Mouse (Mus musculus) midbrain, postnatal 0 days (tissue): ENCODE results near the gene Hrk. TPM values are rescaled to one million over a fixed set of nuclear protein-coding genes. Genes with fewer than 3 reads are reported as not detected.

ENCODE experiments used
- ATAC-seq: fragments of 200-750 bp; cut with Nextera tagmentation; 2 replicates; pipeline ENCODE4 v1.8.0; 2017; ENCODE audit warnings: moderate number of reproducible peaks, mild to moderate bottlenecking, moderate TSS enrichment, moderate library complexity; ENCODE audit not compliant: low FRiP score
- DNase-seq: peaks from one replicate; pipeline ENCODE4 v3.0.0-alpha.2; 2015; ENCODE audit warnings: low spot score
- H3K27ac ChIP-seq: fragments of 300-500 bp; sonication (generic); 2 replicates; pipeline ENCODE4 v1.5.1; 2014; ENCODE audit warnings: low read depth, mild to moderate bottlenecking, low read length, mixed read lengths
- H3K27me3 ChIP-seq: fragments of 300-500 bp; sonication (generic); 2 replicates; pipeline ENCODE4 v1.6.1; 2014; ENCODE audit warnings: low read length, control low read depth, mixed read lengths; ENCODE audit not compliant: insufficient read depth
- H3K36me3 ChIP-seq: fragments of 300-500 bp; sonication (generic); 2 replicates; pipeline ENCODE4 v1.6.1; 2014; ENCODE audit warnings: low read length, control low read depth, mixed read lengths; ENCODE audit not compliant: insufficient read depth
- H3K4me1 ChIP-seq: fragments of 300-500 bp; sonication (generic); 2 replicates; pipeline ENCODE4 v1.6.1; 2014; ENCODE audit warnings: mild to moderate bottlenecking, control low read depth, antibody characterized with exemption, low read length, mixed read lengths; ENCODE audit not compliant: insufficient read depth
- H3K4me2 ChIP-seq: fragments of 300-500 bp; sonication (generic); 2 replicates; pipeline ENCODE4 v1.6.1; 2014; ENCODE audit warnings: low read depth, mild to moderate bottlenecking, low read length, mixed read lengths; ENCODE audit not compliant: poor library complexity, severe bottlenecking
- H3K4me3 ChIP-seq: fragments of 300-500 bp; sonication (generic); 2 replicates; pipeline ENCODE4 v1.5.1; 2014; ENCODE audit warnings: low read depth, mild to moderate bottlenecking, low read length, moderate library complexity
- H3K9ac ChIP-seq: fragments of 300-500 bp; sonication (generic); replicated peaks from 2 replicates; pipeline ENCODE4 v1.6.1; 2014; ENCODE audit warnings: mild to moderate bottlenecking, low read length, moderate library complexity, mixed read lengths; ENCODE audit not compliant: poor library complexity, severe bottlenecking
- H3K9me3 ChIP-seq: fragments of 300-500 bp; sonication (generic); 2 replicates; pipeline ENCODE4 v1.6.1; 2016; ENCODE audit warnings: low read length, control low read depth
- CTCF ChIP-seq: IDR thresholded peaks from 2 replicates; pipeline ENCODE4 v1.5.1; 2016; ENCODE audit warnings: antibody characterized with exemption, mild to moderate bottlenecking
- WGBS: fragments of 180-500 bp; shearing (Covaris S2); extraction: QIAGEN DNeasy Blood & Tissue Kit; methylation state at CpG from one replicate; pipeline ENCODE4 v1.1.7; 2014; 5-methylcytosine and 5-hydroxymethylcytosine counted together
- polyA plus RNA-seq: library from polyadenylated mRNA; unstranded; fragments of >200 nt; fragmentation: Nextera tagmentation; extraction: Ambion mirVana; gene quantifications from 2 replicates; pipeline ENCODE4 v1.2.1, GENCODE M21; 2015
- total RNA-seq: library from RNA; depleted of rRNA; stranded (reverse); fragments of >200 nt; gene quantifications from 2 replicates; pipeline ENCODE4 v1.2.3, GENCODE M21; 2014

The Hrk gene
- total and polyA plus RNA-seq, 2 experiments from 2014 or later, result 6.6 to 18.2 TPM

GRCm38 (mm10) chr5:118126671-118127070 lies 37.8 kb upstream of the Hrk start:
- TF ChIP-seq CTCF, result no peak
- no peak for ATAC-seq
- Histone ChIP-seq H3K4me1 (no peaks in the 10 kb centered on the region), H3K27ac (no peak overlapping the region), H3K4me2 (no peak overlapping the region), H3K9me3 (no peaks in the 10 kb centered on the region), H3K4me3 (no peak overlapping the region), H3K36me3 (peaks cover 25% of the 10 kb centered on the region), H3K27me3 (no peaks in the 10 kb centered on the region), H3K9ac (no peak overlapping the region)
- WGBS, result 87% methylated on average over 4 of the region's 4 CpGs
- DNase-seq, result no peak

- H3K27ac ChIP-seq, result no peak overlapping the region
- TF ChIP-seq CTCF, result no peak
- H3K9me3 ChIP-seq, result no peaks in the 10 kb centered on the region
- H3K4me1 ChIP-seq, result no peaks in the 10 kb centered on the region
- DNase-seq (no peak), ATAC-seq (no peak)
- no peak overlapping the region for H3K4me3 ChIP-seq
- no peaks in the 10 kb centered on the region for H3K27me3 ChIP-seq
- WGBS, result 75% methylated on average over 6 of the region's 6 CpGs
- peaks cover 25% of the 10 kb centered on the region for H3K36me3 ChIP-seq
- no peak overlapping the region for H3K4me2 ChIP-seq
- no peak overlapping the region for H3K9ac ChIP-seq
Observed at GRCm38 (mm10) chr5:118128208-118128607, 36.2 kb upstream of the Hrk start.

GRCm38 (mm10) chr5:118128651-118129050 lies 35.8 kb upstream of the Hrk start:
- Histone ChIP-seq H3K36me3 (peaks cover 25% of the 10 kb centered on the region), H3K9ac (no peak overlapping the region), H3K9me3 (no peaks in the 10 kb centered on the region), H3K4me3 (no peak overlapping the region), H3K27ac (no peak overlapping the region), H3K4me2 (no peak overlapping the region), H3K4me1 (no peaks in the 10 kb centered on the region), H3K27me3 (no peaks in the 10 kb centered on the region)
- 83% methylated on average over 9 of the region's 9 CpGs for WGBS
- DNase-seq, result no peak
- no peak for ATAC-seq
- no peak for TF ChIP-seq CTCF

- no peaks in the 10 kb centered on the region for H3K9me3 ChIP-seq
- H3K27me3 ChIP-seq, result no peaks in the 10 kb centered on the region
- no peak overlapping the region for H3K4me3 ChIP-seq
- no peak overlapping the region for H3K4me2 ChIP-seq
- no peak for DNase-seq
- no peaks in the 10 kb centered on the region for H3K4me1 ChIP-seq
- 84% methylated on average over 5 of the region's 5 CpGs for WGBS
- no peak for TF ChIP-seq CTCF
- H3K36me3 ChIP-seq, result peaks cover 25% of the 10 kb centered on the region
- no peak overlapping the region for H3K27ac ChIP-seq
- no peak overlapping the region for H3K9ac ChIP-seq
- no peak for ATAC-seq
Observed at GRCm38 (mm10) chr5:118136391-118136790, 28.1 kb upstream of the Hrk start.

DNA sequence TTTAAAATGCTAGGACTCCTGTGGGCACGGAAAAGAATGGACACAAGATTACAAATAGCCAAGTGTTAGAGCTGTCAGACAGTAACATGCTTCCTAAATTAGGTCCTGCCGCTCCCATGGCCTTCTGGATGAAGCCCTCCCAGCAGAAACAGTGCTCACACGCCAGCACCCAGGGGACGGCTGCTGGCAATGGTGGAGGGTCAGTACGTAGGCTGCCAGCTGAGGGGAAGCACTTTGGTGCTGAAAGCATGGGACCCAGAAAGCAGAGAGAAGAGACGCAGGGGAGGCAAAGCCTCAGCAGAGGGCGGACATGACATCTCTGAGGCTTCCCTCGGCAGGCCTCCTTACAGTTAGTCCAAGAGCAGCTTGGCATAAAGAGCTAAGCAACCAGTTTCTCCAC lies 24.8 kb upstream of the Hrk start:
- Histone ChIP-seq H3K9ac (no peak overlapping the region), H3K4me1 (no peaks in the 10 kb centered on the region), H3K4me2 (no peak overlapping the region), H3K9me3 (no peaks in the 10 kb centered on the region), H3K27ac (no peak overlapping the region), H3K27me3 (no peaks in the 10 kb centered on the region), H3K36me3 (peaks cover 36% of the 10 kb centered on the region), H3K4me3 (no peak overlapping the region)
- DNase-seq (no peak), ATAC-seq (no peak)
- no peak for TF ChIP-seq CTCF
- 93% methylated on average over 8 of the region's 8 CpGs for WGBS

DNA sequence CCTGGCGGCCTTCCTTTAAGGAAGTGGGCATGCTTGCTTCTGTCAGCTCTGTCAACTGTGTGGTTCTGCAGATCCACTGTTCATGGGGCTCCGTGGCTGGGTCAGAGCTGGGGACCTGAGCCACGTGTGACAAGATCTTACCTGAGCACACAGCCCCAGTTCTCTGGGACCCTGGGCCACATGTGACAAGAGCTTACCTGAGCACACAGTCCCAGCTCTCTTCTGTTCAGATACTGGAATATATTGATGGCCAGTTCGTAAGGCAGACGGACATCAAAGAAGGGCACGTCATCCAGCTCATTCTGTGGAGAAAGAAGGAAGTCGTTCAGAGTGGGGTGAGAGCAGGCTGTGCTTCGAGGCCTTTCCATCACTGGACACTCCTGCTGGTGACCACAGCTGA lies 22.0 kb upstream of the Hrk start:
- Histone ChIP-seq H3K4me3 (no peak overlapping the region), H3K9ac (no peak overlapping the region), H3K4me2 (no peak overlapping the region), H3K27me3 (no peaks in the 10 kb centered on the region), H3K4me1 (peaks cover 14% of the 10 kb centered on the region; the same call in 1 of the 2 replicates), H3K36me3 (peaks cover 36% of the 10 kb centered on the region), H3K27ac (no peak overlapping the region), H3K9me3 (no peaks in the 10 kb centered on the region)
- TF ChIP-seq CTCF, result no peak
- WGBS, result 89% methylated on average over 8 of the region's 8 CpGs
- no peak for ATAC-seq
- DNase-seq, result no peak
